Mouse (Mus musculus) stomach, postnatal 0 days (tissue): Measurements from ENCODE around the gene Lrch1. TPM values are rescaled to one million over a fixed set of nuclear protein-coding genes. Genes with fewer than 3 reads are reported as not detected.

Experiments used
- ATAC-seq: fragments of 200-750 bp; cut with Nextera tagmentation; 2 replicates; pipeline ENCODE4 v1.8.0; 2017; ENCODE audit not compliant: low FRiP score, low TSS enrichment
- DNase-seq: peaks from one replicate; pipeline ENCODE4 v3.0.0-alpha.2; 2016; ENCODE audit warnings: low spot score
- H3K27ac ChIP-seq: fragments of 300-500 bp; sonication (generic); replicated peaks from 2 replicates; pipeline ENCODE4 v1.5.1; 2014; ENCODE audit warnings: mild to moderate bottlenecking, control low read depth
- H3K27me3 ChIP-seq: fragments of 300-500 bp; sonication (generic); 2 replicates; pipeline ENCODE4 v1.6.1; 2014; ENCODE audit warnings: low read length; ENCODE audit not compliant: control insufficient read depth, insufficient read depth
- H3K36me3 ChIP-seq: fragments of 300-500 bp; sonication (generic); 2 replicates; pipeline ENCODE4 v1.6.1; 2014; ENCODE audit warnings: low read length, mixed read lengths; ENCODE audit not compliant: control insufficient read depth, insufficient read depth
- H3K4me1 ChIP-seq: fragments of 300-500 bp; sonication (generic); replicated peaks from 2 replicates; pipeline ENCODE4 v1.6.1; 2014; ENCODE audit warnings: antibody characterized with exemption; ENCODE audit not compliant: control insufficient read depth, insufficient read depth
- H3K4me2 ChIP-seq: fragments of 300-500 bp; sonication (generic); replicated peaks from 2 replicates; pipeline ENCODE4 v1.6.1; 2014; ENCODE audit warnings: low read depth, mild to moderate bottlenecking, control low read depth, moderate library complexity
- H3K4me3 ChIP-seq: fragments of 300-500 bp; sonication (generic); 2 replicates; pipeline ENCODE4 v1.5.1; 2014; ENCODE audit warnings: low read depth, low read length, control low read depth
- H3K9ac ChIP-seq: fragments of 300-500 bp; sonication (generic); 2 replicates; pipeline ENCODE4 v1.6.1; 2014; ENCODE audit warnings: mild to moderate bottlenecking, low read length, control low read depth, mixed read lengths
- H3K9me3 ChIP-seq: fragments of 300-500 bp; sonication (generic); 2 replicates; pipeline ENCODE4 v1.6.1; 2016; ENCODE audit warnings: low read length; ENCODE audit not compliant: control insufficient read depth
- CTCF ChIP-seq: IDR thresholded peaks from 2 replicates; pipeline ENCODE4 v1.5.1; 2016; ENCODE audit warnings: antibody characterized with exemption, low read depth, mild to moderate bottlenecking, moderate library complexity
- EP300 ChIP-seq: optimal IDR thresholded peaks from 2 replicates; pipeline ENCODE3; 2016; ENCODE audit warnings: antibody characterized with exemption
- WGBS: fragments of 180-500 bp; shearing (Covaris S2); extraction: QIAGEN DNeasy Blood & Tissue Kit; methylation state at CpG from one replicate; pipeline ENCODE4 v1.1.7; 2014; 5-methylcytosine and 5-hydroxymethylcytosine counted together
- polyA plus RNA-seq: library from polyadenylated mRNA; unstranded; fragments of >200 nt; fragmentation: Nextera tagmentation; extraction: Ambion mirVana; gene quantifications from 2 replicates; pipeline ENCODE4 v1.2.1, GENCODE M21; 2015

Gene Lrch1
- polyA plus RNA-seq, 1 experiment from 2014 or later = 11.7 TPM

DNA sequence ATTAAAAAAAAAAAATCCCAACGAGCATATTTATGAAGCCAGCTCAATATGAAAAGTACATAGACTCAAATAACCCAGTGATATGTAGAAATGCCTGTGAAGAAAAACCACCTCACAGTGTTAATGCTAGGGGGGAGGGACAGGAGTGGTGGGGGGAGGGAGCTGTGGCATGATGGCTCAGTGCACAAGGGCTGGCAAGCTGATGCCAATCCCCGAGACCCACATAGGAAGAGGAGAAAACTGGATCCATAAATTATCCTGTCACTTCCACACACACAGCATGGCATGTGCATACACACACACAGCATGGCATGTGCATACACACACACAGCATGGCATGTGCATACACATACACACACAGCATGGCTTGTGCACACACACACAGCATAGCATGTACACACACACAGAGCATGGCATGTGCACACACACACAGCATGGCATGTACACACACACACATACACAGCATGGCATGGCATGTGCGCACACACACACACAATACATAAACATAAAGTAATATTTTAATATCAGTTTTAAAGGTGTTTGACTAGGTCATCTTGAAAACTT lies 54.5 kb downstream of the Lrch1 start:
- Histone ChIP-seq H3K27me3 (no peaks in the 10 kb centered on the region), H3K4me1 (no peaks in the 10 kb centered on the region), H3K4me2 (no peak overlapping the region), H3K36me3 (no peaks in the 10 kb centered on the region), H3K4me3 (no peak overlapping the region), H3K9ac (no peak overlapping the region), H3K9me3 (no peaks in the 10 kb centered on the region), H3K27ac (no peak overlapping the region)
- ATAC-seq (no peak), DNase-seq (no peak)
- 83% methylated on average over 3 of the region's 3 CpGs for WGBS
- TF ChIP-seq EP300 (no peak), CTCF (no peak)

DNA sequence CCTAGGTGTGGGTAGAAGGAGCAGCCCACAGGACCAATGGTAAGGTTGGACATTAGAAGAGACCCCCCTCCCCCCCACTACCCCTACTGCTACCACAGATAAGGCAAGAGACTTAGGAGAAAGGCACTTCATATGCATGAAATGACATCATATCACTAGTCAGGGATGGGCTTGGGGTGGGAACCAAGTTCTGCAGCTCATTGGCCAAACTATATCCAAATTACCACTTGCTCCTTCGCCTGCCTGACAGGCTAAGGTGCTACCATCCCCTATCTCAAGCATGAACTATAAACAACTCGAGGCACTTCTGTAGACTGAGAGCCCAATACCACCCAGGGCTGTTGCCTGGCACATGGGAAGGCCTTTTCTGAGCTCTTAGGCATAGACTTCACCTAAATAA lies 58.4 kb downstream of the Lrch1 start:
- TF ChIP-seq CTCF (no peak), EP300 (no peak)
- no peaks in the 10 kb centered on the region for H3K36me3 ChIP-seq
- no peaks in the 10 kb centered on the region for H3K9me3 ChIP-seq
- no peak overlapping the region for H3K27ac ChIP-seq
- DNase-seq (no peak), ATAC-seq (no peak)
- H3K4me1 ChIP-seq = no peaks in the 10 kb centered on the region; the same call in 1 of the 2 replicates
- 91% methylated on average over 2 of the region's 2 CpGs for WGBS
- H3K4me2 ChIP-seq = no peak overlapping the region
- no peak overlapping the region for H3K4me3 ChIP-seq
- no peak overlapping the region for H3K9ac ChIP-seq
- H3K27me3 ChIP-seq = no peaks in the 10 kb centered on the region

DNA sequence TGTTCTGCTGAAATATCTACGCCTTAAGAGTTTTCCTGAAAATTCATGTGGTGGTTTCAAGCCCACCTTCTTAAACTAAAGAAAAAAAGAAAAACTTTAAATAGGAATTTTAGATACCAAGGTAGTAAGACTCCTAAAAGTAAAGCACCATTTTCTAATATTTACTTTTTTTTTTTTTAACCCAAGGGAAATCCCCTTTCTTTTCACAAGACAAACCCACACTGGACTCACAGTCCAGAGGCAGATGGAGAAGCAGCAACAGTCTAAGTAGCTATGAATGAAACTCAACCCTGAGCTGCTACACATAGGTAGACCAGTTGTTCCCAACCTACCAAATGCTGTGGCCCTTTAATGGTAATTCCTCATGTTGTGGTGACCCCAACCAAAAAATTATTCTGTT lies 59.6 kb downstream of the Lrch1 start:
- 86% methylated on average over 1 of the region's 1 CpGs for WGBS
- no peak for DNase-seq
- TF ChIP-seq CTCF (no peak), EP300 (no peak)
- no peaks in the 10 kb centered on the region for H3K9me3 ChIP-seq
- no peak overlapping the region for H3K27ac ChIP-seq
- no peaks in the 10 kb centered on the region; the same call in 1 of the 2 replicates for H3K4me1 ChIP-seq
- ATAC-seq = no peak
- H3K36me3 ChIP-seq = no peaks in the 10 kb centered on the region
- H3K27me3 ChIP-seq = no peaks in the 10 kb centered on the region
- no peak overlapping the region for H3K4me3 ChIP-seq
- H3K9ac ChIP-seq = no peak overlapping the region
- no peak overlapping the region for H3K4me2 ChIP-seq

DNA sequence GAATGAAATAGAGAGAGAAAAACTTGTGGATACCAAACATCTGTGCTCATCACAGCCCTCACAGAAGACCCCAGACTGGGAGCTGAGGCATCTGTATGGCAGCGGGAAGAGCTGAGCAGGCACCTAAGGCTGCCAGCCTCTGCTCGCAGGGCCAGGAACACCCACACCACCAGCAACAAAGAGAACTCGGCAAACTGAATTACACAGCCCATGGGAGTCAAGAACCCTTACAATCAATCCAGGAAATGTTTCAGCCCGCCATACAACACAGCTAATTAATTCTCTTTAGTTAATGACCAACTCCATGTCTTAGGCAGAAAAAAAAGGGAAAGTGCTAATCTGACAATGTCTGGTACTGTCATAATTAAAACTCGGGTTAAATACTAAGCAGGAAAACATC lies 61.2 kb downstream of the Lrch1 start:
- H3K9ac ChIP-seq = no peak overlapping the region
- H3K4me3 ChIP-seq = no peak overlapping the region
- TF ChIP-seq EP300 = no peak
- no peak for TF ChIP-seq CTCF
- H3K36me3 ChIP-seq = no peaks in the 10 kb centered on the region
- H3K9me3 ChIP-seq = no peaks in the 10 kb centered on the region
- DNase-seq = no peak
- 61% methylated on average over 5 of the region's 5 CpGs for WGBS
- H3K4me2 ChIP-seq = no peak overlapping the region
- H3K27me3 ChIP-seq = no peaks in the 10 kb centered on the region
- H3K27ac ChIP-seq = no peak overlapping the region
- ATAC-seq = no peak
- peaks cover 3% of the 10 kb centered on the region; the same call in 1 of the 2 replicates for H3K4me1 ChIP-seq

DNA sequence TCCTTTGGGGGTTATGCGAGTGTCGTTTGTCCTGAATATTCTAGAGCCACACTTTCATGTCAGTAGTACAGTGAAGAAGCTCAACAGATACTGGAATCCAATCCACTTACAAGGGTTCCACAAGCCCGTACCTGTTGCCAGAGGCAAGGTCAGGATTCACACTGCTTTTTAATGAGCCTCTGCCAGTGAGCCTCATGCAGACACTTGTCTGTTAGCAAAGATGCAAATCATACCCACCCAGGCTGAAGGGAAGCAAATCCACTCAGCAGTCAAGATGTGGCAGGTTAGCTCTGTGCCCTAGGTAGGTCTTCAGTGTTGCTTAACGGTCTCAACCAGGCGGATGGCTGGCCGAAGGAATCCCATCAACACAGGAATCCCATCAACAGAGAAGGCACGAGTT lies 62.8 kb downstream of the Lrch1 start:
- H3K4me3 ChIP-seq = no peak overlapping the region
- H3K27ac ChIP-seq = 0 out of 2 replicates have a peak overlapping the region, but pooled peaks have one; percentile 24
- ATAC-seq (no peak), DNase-seq (no peak)
- H3K27me3 ChIP-seq = no peaks in the 10 kb centered on the region
- TF ChIP-seq EP300 (no peak), CTCF (no peak)
- H3K9me3 ChIP-seq = no peaks in the 10 kb centered on the region
- no peaks in the 10 kb centered on the region for H3K36me3 ChIP-seq
- 71% methylated on average over 7 of the region's 7 CpGs for WGBS
- no peak overlapping the region for H3K4me2 ChIP-seq
- H3K4me1 ChIP-seq = peaks cover 6% of the 10 kb centered on the region; the same call in 1 of the 2 replicates
- H3K9ac ChIP-seq = no peak overlapping the region

DNA sequence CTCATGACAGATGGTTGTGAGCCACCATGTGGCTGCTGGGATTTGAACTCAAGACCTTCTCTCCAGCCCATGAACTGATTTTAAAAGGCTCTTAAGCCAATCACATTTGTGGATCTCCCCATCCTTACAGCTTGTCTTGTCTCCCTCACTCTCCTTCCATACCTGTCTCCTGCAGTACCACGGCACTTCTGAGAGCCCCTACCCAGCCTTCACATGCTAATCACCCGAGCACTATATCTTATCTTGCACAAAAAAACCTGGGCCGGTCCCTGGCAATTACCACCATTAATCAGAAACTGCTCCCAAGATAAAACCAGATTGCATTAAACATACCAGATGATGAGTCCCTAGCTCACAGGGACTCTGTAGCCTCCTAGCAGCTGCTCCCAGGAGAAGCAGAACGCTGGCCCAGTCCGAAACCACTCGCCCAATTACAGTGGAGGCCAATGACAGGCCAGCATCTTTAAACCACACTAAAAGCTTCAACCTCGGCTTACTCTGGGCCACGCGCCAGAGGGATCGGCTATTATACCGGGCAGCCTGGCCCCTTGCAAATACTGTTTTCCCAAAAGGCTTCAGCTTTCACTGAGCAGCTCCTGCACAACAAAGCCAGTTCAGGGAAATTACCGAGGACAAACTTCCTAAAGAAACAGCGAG lies 63.5 kb downstream of the Lrch1 start:
- Histone ChIP-seq H3K4me1 (peaks cover 6% of the 10 kb centered on the region; the same call in 1 of the 2 replicates), H3K4me2 (no peak overlapping the region), H3K27ac (peak overlapping the region; percentile 56; the same call in 1 of the 2 replicates), H3K36me3 (no peaks in the 10 kb centered on the region), H3K27me3 (no peaks in the 10 kb centered on the region), H3K9me3 (no peaks in the 10 kb centered on the region), H3K9ac (no peak overlapping the region), H3K4me3 (no peak overlapping the region)
- TF ChIP-seq CTCF = no peak
- 10% methylated on average over 13 of the region's 13 CpGs for WGBS
- ATAC-seq (peak; percentile 66), DNase-seq (peak; percentile 61)
